Mouse (Mus musculus) heart, embryonic 15.5 days (tissue): ENCODE measurements around the gene Elavl4. TPM values are rescaled to one million over a fixed set of nuclear protein-coding genes. Genes with fewer than 3 reads are reported as not detected.

ENCODE experiments used
- ATAC-seq: fragments of 200-750 bp; cut with Nextera tagmentation; replicated peaks from 2 replicates; pipeline ENCODE4 v1.8.0; 2017; ENCODE audit warnings: low read depth, moderate TSS enrichment; ENCODE audit not compliant: insufficient number of reproducible peaks, insufficient read depth, low FRiP score
- H3K27ac ChIP-seq: fragments of 300-500 bp; sonication (generic); 2 replicates; pipeline ENCODE4 v1.5.1; 2015; ENCODE audit warnings: mild to moderate bottlenecking, inconsistent platforms
- H3K27me3 ChIP-seq: fragments of 300-500 bp; sonication (generic); 2 replicates; pipeline ENCODE4 v1.6.1; 2015; ENCODE audit warnings: inconsistent platforms
- H3K36me3 ChIP-seq: fragments of 300-500 bp; sonication (generic); 2 replicates; pipeline ENCODE4 v1.6.1; 2015; ENCODE audit warnings: mild to moderate bottlenecking, inconsistent platforms
- H3K4me1 ChIP-seq: fragments of 300-500 bp; sonication (generic); replicated peaks from 2 replicates; pipeline ENCODE4 v1.6.1; 2015; ENCODE audit warnings: inconsistent platforms
- H3K4me2 ChIP-seq: fragments of 300-500 bp; sonication (generic); 2 replicates; pipeline ENCODE4 v1.6.1; 2015; ENCODE audit warnings: inconsistent platforms, mild to moderate bottlenecking, moderate library complexity
- H3K4me3 ChIP-seq: fragments of 300-500 bp; sonication (generic); 2 replicates; pipeline ENCODE4 v1.5.1; 2015; ENCODE audit warnings: mild to moderate bottlenecking, inconsistent platforms
- H3K9ac ChIP-seq: fragments of 300-500 bp; sonication (generic); 2 replicates; pipeline ENCODE4 v1.6.1; 2015; ENCODE audit warnings: mild to moderate bottlenecking, inconsistent platforms
- H3K9me3 ChIP-seq: fragments of 300-500 bp; sonication (generic); replicated peaks from 2 replicates; pipeline ENCODE4 v1.6.1; 2016; ENCODE audit warnings: inconsistent platforms
- WGBS: fragments of 180-500 bp; shearing (Covaris S2); methylation state at CpG from one replicate; pipeline ENCODE4 v1.1.7; 2015; ENCODE audit warnings: mixed read lengths; 5-methylcytosine and 5-hydroxymethylcytosine counted together
- polyA plus RNA-seq: library from polyadenylated mRNA; unstranded; fragments of >200 nt; fragmentation: Nextera tagmentation; extraction: Ambion mirVana; gene quantifications from 2 replicates; pipeline ENCODE4 v1.2.1, GENCODE M21; 2015

Elavl4 gene
- polyA plus RNA-seq, 1 experiment from 2014 or later: 2.8 TPM

DNA sequence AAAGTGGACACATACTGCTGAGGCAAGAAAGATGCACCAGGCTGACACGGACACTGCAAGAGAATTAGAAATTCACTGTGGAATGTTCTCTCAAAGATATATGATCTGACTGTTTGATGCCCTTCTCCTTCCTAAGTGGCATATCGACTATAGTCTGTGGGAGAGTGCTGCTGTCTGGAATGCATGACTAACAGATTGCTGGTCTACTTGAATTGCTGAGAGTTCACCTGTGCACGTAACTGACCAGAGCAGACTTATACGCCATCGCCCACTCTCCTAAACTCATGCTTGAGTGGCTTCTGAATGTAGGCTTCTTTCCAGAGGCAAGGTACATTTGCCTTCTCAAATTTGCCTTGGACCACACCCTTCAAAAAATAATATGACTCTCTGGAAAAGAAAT, 58.5 kb downstream of the Elavl4 start:
- Histone ChIP-seq H3K4me3 (no peak overlapping the region), H3K27ac (no peak overlapping the region), H3K4me2 (no peak overlapping the region), H3K36me3 (no peaks in the 10 kb centered on the region), H3K27me3 (no peaks in the 10 kb centered on the region), H3K9me3 (no peaks in the 10 kb centered on the region), H3K9ac (no peak overlapping the region), H3K4me1 (no peaks in the 10 kb centered on the region)
- 66% methylated on average over 5 of the region's 5 CpGs for WGBS
- no peak for ATAC-seq

DNA sequence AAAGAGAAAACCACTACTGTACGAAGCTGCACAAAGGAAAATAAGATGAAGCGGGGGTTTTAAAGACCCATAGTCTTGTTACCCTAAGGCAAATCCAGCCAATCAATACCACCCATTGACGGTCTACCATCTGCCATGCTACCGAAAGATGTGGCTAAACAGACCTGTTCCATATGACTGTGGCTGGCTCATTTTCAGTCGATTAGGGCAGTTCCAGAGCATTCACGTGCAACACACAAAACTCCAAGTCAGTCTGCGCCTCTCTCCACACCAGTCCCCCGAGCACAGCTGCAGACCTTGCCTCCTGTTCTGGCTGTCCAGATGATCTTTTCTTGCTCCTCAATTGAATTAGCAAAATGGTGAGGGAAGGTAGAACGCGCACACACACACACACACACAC, 59.2 kb downstream of the Elavl4 start:
- no peak for ATAC-seq
- H3K4me2 ChIP-seq: no peak overlapping the region
- H3K4me1 ChIP-seq: no peaks in the 10 kb centered on the region
- H3K27ac ChIP-seq: no peak overlapping the region
- no peaks in the 10 kb centered on the region for H3K9me3 ChIP-seq
- H3K27me3 ChIP-seq: no peaks in the 10 kb centered on the region
- H3K36me3 ChIP-seq: no peaks in the 10 kb centered on the region
- no peak overlapping the region for H3K4me3 ChIP-seq
- 73% methylated on average over 10 of the region's 10 CpGs for WGBS
- H3K9ac ChIP-seq: no peak overlapping the region

DNA sequence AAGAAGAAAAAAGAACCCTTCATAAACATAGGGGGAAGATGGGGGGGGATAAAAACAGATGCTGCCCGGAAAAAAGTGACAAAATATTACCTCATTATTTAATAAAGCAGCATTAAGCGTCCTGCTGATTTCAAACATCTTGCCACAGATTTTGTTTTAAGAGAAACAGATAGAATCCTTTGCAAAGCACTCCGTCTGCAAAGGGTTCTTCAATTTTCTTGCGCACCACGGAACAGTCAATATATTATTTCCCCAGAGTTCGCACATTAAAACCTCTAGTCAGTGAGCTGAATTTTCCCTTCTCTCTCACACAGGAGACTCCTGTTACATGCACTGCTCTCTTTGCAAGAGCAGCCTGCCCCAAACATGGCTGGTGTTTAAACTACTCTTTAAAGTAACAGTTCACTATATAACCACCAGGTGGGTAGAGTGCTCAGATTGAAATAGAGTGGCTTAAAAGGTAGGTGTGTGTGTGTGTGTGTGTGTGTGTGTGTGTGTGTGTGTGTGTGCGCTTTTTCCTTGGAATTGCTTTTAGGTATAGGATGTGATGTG, 61.1 kb downstream of the Elavl4 start:
- 71% methylated on average over 7 of the region's 7 CpGs for WGBS
- no peak overlapping the region for H3K4me2 ChIP-seq
- no peak overlapping the region for H3K9ac ChIP-seq
- no peak for ATAC-seq
- H3K4me3 ChIP-seq: no peak overlapping the region
- no peaks in the 10 kb centered on the region for H3K27me3 ChIP-seq
- H3K36me3 ChIP-seq: no peaks in the 10 kb centered on the region
- peaks cover 5% of the 10 kb centered on the region for H3K4me1 ChIP-seq
- no peaks in the 10 kb centered on the region for H3K9me3 ChIP-seq
- no peak overlapping the region for H3K27ac ChIP-seq

DNA sequence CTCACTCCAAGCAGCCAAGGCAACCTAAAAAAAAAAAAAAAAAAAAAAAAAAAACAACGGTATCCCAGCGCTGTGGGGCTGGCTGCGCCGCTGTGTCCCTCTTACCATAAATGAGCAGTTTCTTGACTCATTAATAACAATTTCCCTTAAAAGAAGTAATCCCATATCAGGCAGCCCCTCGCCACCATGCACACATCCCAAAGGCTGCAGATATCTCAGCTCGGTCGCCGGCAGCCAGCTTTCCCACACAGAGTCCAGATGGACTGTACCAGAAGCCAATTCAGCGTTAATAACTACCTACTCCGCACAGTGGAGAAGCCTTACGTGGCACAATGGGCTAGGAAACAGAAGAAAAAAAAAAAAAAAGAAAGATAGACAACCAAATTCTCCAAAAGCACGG, 61.7 kb downstream of the Elavl4 start:
- Histone ChIP-seq H3K4me3 (no peak overlapping the region), H3K9me3 (no peaks in the 10 kb centered on the region), H3K27ac (no peak overlapping the region), H3K9ac (no peak overlapping the region), H3K4me2 (no peak overlapping the region), H3K36me3 (no peaks in the 10 kb centered on the region), H3K27me3 (no peaks in the 10 kb centered on the region), H3K4me1 (peaks cover 9% of the 10 kb centered on the region)
- ATAC-seq: no peak
- 66% methylated on average over 12 of the region's 12 CpGs for WGBS

DNA sequence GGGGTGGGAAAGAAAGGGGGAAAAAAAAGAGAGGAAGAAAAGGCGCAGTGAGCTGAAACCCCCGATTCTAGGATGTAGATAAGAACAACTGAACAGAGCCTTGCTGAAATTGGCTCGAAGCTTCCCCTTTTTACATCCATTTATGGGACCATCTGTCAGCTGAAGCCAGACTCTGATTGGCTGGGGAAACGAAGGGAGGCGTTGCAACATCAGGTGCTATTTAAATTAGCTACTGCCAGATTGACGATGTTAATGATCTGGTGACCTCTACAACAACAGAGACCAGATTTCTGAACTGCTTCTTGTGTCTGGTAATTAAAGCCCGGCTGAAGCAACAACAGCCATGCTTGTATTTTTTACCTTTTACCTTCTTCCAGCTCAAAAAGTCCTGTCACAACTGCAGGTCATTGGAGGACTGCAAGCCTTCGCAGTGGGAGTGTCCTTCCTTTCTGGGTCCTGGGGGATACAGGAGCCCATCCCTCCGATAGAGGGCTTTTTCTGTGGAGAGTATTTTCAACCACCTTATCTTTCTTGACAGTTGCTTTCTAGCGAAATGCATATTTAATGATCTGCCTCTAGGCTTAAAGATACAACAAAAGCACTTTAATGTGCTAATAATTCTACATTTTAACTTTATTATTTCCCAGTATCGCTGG, 64.2 kb downstream of the Elavl4 start:
- Histone ChIP-seq H3K4me2 (peak overlapping the region; percentile 13; the same call in 1 of the 2 replicates), H3K36me3 (no peaks in the 10 kb centered on the region), H3K9me3 (no peaks in the 10 kb centered on the region), H3K4me3 (no peak overlapping the region), H3K4me1 (peaks cover 9% of the 10 kb centered on the region), H3K27ac (no peak overlapping the region), H3K9ac (no peak overlapping the region), H3K27me3 (no peaks in the 10 kb centered on the region)
- WGBS: 30% methylated on average over 11 of the region's 11 CpGs
- ATAC-seq: no peak

DNA sequence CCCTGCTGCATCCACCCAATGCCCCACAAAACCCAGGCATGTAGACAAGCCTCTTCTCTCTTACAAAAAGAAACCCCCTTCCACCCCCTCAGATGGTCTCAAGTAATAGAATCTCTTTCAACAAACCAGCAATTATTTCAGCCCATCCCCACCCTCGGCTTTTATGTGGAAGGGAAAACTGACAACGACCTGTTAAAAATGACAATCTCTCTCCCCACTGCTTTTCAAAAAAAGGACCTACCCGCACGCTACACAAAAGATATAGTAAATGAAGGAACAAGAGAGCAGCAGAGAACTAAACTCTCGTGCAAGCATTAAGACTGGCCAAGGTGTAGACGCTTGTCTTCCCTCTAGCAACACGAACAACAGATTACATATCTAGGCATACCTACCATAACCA, 64.9 kb downstream of the Elavl4 start:
- Histone ChIP-seq H3K27me3 (no peaks in the 10 kb centered on the region), H3K4me3 (peak overlapping the region; percentile 18; the same call in 1 of the 2 replicates), H3K9me3 (no peaks in the 10 kb centered on the region), H3K4me1 (peaks cover 9% of the 10 kb centered on the region), H3K27ac (no peak overlapping the region), H3K36me3 (no peaks in the 10 kb centered on the region), H3K4me2 (peak overlapping the region; percentile 52), H3K9ac (no peak overlapping the region)
- WGBS: 60% methylated on average over 7 of the region's 7 CpGs
- no peak for ATAC-seq

DNA sequence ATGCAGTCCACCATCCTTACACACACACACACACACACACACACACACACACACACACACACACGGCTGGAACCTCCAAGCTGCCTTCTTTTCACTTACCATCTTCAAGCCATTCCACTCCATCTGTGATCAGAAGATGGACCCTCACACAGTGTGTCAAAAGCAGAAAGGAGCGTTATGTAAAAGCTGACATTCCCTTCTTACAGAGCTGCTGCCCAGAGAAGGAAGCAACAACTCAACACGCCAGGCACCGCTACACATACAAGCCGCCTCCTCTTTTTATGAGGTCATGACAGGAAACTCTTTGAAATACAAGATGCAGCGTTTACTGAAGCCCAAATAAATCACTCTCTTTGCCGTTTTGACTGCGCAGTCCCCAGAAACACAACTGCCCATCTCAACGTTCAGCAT, 65.3 kb downstream of the Elavl4 start:
- WGBS: 39% methylated on average over 9 of the region's 9 CpGs
- no peak for ATAC-seq
- no peak overlapping the region for H3K27ac ChIP-seq

DNA sequence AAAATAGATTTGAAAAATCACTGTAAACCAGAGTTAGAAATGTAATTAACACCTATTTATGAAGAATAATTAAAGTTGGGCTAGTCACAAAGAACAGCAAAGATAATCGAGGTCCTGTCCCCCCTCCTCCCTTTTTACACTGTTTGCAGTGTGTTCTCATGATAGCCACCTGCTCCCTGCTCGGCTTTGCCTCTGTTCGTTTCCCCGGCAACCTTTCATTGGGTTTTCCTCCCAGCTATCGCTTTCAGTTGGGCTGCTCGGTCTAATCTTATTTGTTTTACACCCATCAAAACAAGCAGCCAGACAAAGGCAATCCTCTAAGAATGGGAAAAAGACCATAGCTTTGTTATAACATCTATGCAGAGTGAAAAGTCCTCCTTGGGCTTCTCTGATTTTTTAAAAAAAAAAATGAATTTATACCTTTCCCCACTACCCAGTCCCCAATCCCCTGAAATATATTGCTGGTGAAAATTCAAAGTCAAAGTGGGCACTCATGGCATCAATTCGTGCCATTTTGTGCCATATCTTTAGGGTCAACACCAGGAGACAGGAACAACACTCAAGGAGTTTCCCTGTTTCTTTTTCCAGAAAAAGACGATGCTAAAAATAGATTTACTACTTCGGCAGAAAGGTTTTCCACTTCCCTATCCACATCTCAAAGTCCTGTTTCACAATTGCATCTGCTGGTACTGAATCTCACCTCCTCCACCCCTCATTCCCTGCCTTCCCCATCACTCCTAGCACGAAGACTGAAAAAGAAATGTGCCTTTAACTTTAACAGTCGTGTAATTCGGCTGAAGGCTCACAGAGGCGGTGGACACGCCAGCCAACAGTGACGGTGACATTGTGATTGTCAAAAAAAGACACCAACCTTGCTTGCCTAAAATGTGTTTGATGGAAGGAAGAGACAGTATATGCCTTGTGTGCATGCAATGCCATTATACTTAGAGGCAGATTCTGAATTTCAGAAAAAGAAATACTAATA, 66.1 kb downstream of the Elavl4 start:
- Histone ChIP-seq H3K9me3 (no peaks in the 10 kb centered on the region), H3K4me2 (peak overlapping the region; percentile 52), H3K36me3 (no peaks in the 10 kb centered on the region), H3K9ac (no peak overlapping the region), H3K27ac (no peak overlapping the region), H3K4me3 (peak overlapping the region; percentile 18), H3K4me1 (peaks cover 9% of the 10 kb centered on the region), H3K27me3 (no peaks in the 10 kb centered on the region)
- 13% methylated on average over 15 of the region's 15 CpGs for WGBS
- ATAC-seq: no peak

More for the DNA sequence above, 65.3 kb downstream of the Elavl4 start:
- Histone ChIP-seq H3K9ac (no peak overlapping the region), H3K36me3 (no peaks in the 10 kb centered on the region), H3K4me2 (peak overlapping the region; percentile 52), H3K4me3 (peak overlapping the region; percentile 18; the same call in 1 of the 2 replicates), H3K27me3 (no peaks in the 10 kb centered on the region), H3K9me3 (no peaks in the 10 kb centered on the region), H3K4me1 (peaks cover 9% of the 10 kb centered on the region)

DNA sequence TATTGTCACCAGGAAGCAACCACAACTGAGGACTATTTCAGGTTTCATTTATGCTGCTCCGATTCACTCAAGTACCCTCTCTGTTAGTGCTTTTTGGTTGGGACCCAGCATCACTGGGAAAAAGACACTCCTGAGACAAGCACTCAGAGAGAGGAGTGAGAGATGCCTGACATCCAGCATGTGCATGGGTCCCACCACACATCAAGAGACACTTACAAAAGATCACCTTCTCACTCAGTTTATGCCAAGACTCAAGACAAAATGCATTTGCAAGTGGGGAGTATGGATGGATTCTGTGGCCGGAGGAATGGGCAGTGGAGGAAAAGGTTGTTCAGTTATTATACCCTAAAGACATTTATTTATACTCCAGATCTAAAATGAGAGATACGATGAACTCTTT, 67.3 kb downstream of the Elavl4 start:
- no peaks in the 10 kb centered on the region for H3K27me3 ChIP-seq
- peaks cover 9% of the 10 kb centered on the region for H3K4me1 ChIP-seq
- H3K4me3 ChIP-seq: no peak overlapping the region
- H3K9ac ChIP-seq: no peak overlapping the region
- H3K27ac ChIP-seq: no peak overlapping the region
- H3K4me2 ChIP-seq: no peak overlapping the region
- no peak for ATAC-seq
- H3K9me3 ChIP-seq: no peaks in the 10 kb centered on the region
- no peaks in the 10 kb centered on the region for H3K36me3 ChIP-seq
- WGBS: 82% methylated on average over 3 of the region's 3 CpGs

DNA sequence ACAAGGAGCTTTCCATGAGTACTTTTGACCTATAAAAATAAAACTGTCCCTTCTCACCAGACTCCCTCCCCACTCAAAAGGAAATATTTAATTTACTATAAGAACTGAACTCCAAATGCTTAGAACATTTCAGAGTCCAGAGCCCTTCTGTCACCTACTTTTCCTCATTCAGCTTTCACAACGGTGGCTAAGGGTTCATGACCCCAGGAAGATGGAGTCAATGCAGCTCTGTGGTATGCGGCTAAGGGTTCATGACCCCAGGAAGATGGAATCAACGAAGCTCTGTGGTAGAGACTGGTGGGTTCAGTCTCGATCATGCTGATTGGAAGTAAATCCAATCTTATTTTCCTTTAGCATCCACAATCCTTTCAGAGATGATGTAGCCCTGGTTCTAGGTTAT, 81.7 kb downstream of the Elavl4 start:
- H3K27me3 ChIP-seq: no peaks in the 10 kb centered on the region
- H3K4me3 ChIP-seq: no peak overlapping the region
- no peaks in the 10 kb centered on the region for H3K4me1 ChIP-seq
- ATAC-seq: no peak
- H3K36me3 ChIP-seq: no peaks in the 10 kb centered on the region
- H3K4me2 ChIP-seq: no peak overlapping the region
- H3K9ac ChIP-seq: no peak overlapping the region
- H3K27ac ChIP-seq: no peak overlapping the region
- 38% methylated on average over 4 of the region's 4 CpGs for WGBS
- H3K9me3 ChIP-seq: no peaks in the 10 kb centered on the region

DNA sequence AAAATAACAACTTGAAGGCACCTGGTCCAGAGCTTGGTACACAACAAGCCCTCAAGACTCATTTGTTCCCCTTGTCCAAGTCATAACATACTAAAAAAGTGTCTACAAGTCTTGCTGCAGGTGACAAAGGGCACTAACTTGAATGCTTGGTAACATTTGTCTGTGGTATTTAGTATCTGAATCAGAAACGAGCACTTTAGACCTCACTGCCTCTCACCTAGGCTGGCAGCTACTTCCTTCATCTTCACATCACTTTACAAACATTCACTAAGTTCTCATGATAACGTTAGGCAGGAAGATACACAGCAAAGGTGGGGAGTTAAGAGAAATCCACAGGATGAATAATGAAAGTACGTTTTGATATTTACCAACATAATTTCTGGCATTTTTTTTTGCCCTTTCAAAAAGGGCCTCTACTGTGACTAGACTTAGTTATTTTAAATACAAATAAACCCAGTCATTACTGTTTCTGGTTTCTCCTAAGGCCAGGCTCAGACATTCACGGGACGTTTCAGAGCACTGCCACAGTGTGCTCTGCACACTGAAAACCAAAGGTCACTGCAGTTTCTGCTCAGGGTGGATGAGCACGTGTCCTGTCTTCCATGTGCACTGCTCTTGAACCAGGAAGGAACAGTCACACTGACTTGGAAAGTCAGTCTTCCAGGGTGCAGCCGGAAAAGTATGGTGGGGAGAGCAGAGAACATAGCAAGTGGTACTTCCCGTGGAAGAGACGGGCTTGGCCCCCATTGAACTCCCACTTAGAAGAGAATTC, 84.7 kb downstream of the Elavl4 start:
- H3K27ac ChIP-seq: no peak overlapping the region
- no peaks in the 10 kb centered on the region for H3K27me3 ChIP-seq
- no peak for ATAC-seq
- no peaks in the 10 kb centered on the region; the same call in 1 of the 2 replicates for H3K4me1 ChIP-seq
- 61% methylated on average over 9 of the region's 9 CpGs for WGBS
- no peak overlapping the region for H3K9ac ChIP-seq
- no peak overlapping the region for H3K4me2 ChIP-seq
- H3K36me3 ChIP-seq: no peaks in the 10 kb centered on the region
- no peak overlapping the region for H3K4me3 ChIP-seq
- no peaks in the 10 kb centered on the region for H3K9me3 ChIP-seq
